Mouse (Mus musculus) stomach, postnatal 0 days (tissue): ENCODE measurements around the gene Ttc9.

Experiments
- CTCF ChIP-seq: IDR thresholded peaks from 2 replicates; pipeline ENCODE4 v1.5.1; 2016; ENCODE audit warnings: antibody characterized with exemption, low read depth, mild to moderate bottlenecking, moderate library complexity
- EP300 ChIP-seq: optimal IDR thresholded peaks from 2 replicates; pipeline ENCODE3; 2016; ENCODE audit warnings: antibody characterized with exemption

GRCm38 (mm10) chr12:81691177-81691730 is 60.2 kb downstream of the Ttc9 start:
- TF ChIP-seq CTCF (no peak), EP300 (no peak)
